Mouse (Mus musculus) thymus, postnatal 10 days (tissue): ENCODE measurements at regions not wholly inside any gene's neighbourhood (a gene's known extent, or its start where the extent isn't known, plus 50 kb on each side); places are given as distances from the start of the nearest gene placed in this dataset.

ENCODE experiments used
- DNase-seq, 2 experiments: peaks; one replicate each; pipeline ENCODE4 v3.0.0; 2021; ENCODE audit warnings: low spot score in 2 of 2

DNA sequence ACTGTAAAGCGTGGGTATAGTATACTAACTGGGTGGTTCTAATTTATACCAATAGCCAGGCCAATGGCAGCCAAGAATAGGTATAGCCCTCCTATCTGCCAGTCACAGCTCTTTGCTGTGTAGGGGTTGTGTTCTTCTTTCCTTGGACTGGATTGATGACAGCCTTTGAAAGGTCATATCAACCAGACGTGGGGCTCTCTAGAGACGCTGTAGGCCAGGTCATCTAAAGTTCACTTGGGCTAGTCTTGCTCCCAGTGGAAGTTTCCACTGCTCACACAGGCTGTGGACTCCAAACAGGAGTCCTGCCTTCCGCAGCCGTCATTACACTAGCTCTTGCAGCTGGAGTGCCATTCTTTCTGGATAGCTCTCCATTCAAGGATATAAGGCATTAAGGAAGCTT is 220.3 kb downstream of the Gja1 start:
- no peak for DNase-seq

DNA sequence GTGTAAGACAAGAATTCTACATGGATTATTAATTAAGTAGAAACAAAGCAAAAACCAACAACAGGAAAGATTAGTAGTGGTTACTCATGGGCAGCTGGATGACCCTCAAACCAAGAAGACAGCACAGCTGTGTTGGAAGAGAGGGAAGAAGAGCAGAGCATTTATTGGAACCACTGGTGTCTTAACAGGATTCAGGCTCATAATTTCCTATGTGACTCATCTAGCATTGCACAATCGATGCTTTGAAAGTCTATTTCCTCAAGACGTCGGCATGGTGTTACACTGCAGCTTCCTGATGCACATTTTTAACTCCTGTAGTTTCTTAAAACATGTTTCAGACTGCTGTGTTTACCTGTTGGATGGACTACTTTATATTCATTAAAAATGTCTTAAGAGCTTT is 221.1 kb downstream of the Gja1 start:
- DNase-seq = no peak

DNA sequence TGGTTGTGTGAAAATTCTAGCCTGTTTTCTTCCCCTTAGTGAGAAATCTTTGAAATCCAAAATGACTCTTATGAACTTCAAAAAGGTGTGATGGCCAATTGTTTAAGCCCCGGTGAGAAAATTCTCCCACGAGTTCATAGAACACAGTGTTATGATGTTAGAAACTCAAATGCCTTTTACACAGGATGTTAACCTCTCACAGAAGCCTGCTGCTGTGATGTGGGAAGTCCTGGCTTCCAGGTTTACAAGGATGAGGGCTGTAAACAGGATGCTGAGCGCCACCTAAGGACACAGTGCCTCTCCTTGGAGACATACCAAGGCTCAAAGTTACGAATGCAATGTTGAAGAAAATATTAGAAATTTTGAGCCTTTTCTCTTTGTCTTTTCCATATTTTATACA is 222.8 kb downstream of the Gja1 start:
- DNase-seq = no peak

DNA sequence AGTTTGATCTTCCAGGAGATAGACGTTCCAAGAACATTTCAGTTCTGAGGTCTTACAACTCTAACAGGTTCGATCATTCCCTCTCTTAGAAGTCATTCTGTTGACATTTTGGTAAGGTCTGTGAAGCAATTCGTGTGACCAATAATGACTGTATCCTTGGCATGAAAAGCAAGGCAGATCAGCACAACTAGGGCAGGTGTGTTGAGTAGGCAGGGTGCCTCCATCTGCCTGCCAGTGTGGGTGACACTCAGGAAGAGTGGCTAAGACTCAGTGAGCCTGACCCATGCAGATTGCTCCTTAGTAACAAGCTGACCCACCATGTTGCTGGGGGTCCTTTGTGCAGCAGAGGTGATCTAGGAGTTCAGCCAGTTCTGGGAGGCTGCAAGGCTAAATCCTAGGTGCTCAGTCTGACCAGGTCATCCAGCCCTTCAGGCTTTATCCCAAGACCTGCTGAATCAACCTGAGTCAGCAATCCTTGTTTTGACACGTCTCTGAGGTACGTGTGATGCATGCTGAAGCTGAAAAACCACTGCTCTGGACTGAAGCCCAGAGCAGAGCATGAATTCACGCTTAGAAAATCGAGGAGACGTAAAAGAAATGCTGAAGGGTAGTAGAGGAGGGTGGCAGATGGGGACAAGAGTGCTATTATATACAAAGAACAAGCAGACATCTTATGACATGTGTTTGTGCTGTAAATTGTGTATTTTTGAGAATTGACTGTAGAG is 234.6 kb downstream of the Gja1 start:
- no peak for DNase-seq

DNA sequence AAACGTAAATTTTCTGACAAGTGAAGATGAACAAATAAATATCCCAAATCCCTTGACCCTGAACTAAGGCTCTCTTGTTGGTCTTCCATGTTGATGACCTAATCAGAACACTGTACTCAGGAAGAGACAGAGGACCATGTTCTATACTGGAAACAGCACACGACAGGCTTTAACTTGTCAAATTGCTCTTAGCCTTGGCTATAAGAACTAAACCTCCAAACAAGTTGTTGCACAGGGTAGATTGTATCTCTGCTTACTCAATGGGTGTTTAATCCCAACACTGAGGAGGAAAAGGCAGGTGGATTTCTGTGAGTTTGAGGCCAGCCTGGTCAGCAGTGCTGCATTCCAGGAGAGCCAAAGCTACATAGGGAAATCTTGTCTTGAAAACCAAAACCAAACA is 265.5 kb downstream of the Gja1 start:
- no peak for DNase-seq

DNA sequence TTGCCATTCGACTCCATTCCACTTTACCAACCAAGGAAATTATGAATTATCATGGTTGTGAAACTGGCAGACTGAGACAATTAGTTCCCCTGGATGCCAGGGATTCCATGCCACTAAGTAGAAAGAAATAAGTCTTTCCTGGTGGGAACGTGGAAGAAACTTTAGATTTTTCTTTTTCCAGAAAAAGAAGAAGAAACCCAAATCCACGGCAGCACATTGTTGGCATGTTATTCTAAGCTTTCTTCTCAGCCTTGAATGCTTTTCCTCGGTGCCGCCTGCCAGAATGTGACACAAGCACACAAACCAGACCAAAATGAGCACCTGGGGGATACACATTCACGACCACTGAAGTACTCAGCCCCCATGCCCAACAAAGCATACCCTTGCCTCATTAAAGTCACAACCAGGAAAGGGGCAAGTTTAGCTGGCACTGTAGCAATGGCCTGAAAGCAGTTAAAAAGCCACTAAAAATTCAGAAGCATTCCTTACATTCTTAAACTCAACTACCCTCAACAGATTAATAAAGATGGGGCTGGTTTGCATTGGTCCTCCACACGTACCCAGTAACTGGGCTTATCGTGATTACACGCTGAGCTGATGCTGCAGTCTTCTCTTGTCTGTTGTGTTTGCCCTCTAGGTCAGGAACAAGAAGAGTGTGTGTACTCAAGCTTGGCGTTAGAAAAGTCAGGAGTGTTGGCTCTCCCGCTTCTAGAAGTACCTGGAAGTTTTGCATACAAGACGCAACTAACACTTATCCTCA is 266.4 kb downstream of the Gja1 start:
- no peak for DNase-seq

DNA sequence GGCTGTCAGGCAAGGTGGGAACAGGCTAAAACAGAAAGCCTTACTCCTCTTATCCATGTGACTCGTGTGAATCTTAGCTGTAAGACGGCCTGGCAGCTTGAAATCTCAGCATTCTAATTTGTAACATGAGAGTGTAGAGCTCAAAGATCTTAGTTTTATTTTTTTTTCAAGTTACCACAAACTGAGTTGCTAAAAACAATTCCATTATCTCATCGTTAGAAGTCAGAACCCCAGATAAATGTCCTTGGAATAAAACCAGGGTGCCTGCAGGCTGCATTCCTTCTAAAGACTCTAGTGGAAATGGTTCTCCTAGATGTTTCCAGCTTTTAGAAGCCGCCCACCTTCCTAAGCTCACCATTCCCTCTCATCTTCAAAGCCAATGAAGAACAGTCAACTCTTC is 283.4 kb downstream of the Gja1 start:
- DNase-seq = no peak

DNA sequence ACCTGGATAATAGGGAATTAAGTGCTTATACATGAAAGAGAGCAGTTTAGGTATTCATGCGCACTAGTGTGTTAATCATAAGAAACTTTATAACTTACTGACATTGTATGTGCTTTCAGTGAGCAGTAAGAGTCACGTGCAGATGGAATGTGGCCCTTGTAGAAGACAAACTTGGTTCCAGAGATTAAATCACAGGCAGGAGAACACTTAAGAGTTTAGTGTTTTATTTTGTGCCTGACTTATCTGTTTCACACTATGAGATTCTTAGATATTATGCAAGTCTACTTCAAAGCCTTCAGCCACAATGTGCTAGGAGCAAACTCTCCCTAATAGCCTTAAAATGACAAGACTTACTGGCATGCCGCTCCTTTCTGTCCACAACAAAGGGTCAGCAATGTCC is 296.8 kb downstream of the Gja1 start:
- no peak for DNase-seq

DNA sequence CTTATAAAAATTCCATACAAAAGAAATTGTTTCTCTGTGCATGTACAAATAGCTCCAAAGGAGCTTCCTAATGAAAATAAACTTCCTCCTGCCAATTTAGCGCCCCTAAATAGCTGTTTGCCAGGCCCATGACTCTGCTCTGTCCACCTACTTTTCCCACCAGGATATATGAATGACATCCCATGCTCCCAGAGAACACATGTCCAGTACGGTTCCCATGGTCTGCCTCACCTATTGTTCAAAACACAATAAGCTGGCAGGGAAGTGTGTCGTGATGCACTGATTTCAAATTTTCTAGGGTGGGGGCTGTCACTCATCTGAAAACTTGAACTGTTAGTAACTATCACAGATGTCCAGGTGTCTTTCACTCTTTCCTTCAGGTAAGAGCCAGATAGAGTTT is 305.8 kb downstream of the Gja1 start:
- DNase-seq = no peak

DNA sequence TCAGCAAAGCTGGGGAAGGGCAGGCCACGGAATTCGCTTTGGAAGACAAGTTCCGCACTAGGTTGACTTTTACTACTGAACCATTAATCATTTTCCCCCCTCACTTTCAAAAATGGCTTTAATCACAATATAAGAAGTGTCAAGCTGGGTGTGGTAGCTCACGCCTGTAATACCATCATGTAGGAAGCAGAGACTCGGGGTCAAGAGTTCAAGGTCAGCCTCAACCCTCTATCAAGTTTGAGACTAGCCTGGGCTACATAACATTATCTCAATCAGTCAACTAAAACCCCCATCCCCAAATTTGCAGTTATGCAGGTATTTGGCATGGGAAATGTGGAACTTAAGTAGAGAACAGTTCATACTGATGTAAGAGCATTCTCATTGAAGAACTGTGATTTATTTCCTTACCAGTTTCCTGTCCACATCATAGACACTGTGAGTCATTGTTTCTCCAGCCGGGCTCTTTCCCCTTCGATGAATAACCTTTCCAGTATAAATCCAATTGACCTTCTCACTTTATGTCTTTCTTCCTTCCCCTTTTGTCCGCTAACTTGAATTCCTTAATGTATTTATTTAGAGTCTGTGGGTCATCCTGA is 308.6 kb downstream of the Gja1 start:
- DNase-seq = no peak

DNA sequence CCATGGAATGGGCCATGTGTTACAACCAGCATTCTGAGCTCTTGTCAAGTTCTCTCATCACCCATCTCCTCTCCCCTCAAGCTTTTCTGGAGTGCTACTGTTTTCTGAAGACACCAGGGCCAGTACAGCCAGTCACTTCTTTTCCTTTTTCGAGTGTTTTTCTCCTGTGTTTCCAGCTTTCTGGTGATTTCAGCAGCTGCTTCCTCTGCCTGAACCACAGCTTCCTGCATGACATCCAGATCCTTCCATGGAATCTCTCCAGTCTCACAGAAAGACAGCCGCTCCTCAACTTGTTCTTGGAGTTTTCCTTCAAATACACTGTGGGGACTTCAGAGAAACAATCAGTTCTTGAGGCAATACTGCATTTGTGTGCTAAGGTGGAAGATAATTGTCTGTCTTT is 314.3 kb downstream of the Gja1 start:
- no peak for DNase-seq

DNA sequence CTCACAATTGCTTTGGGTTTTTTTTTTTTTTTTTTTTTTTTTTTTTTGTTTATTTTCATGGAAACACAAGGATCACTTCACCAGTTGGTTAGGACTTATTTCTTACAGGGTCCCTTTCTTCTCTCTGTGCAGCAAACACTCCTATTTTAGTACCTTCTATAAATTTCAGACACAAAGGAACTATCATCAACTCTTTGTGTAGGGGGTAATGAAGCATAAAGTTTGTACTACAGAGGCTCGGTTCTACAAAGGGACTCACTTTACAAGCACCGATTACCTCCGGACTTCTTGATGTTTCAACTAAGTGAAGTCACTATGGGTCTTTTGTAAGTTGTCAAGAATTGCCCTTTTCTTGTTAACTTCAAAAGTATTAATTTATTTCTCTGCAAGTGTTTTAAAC is 318.0 kb downstream of the Gja1 start:
- no peak for DNase-seq

DNA sequence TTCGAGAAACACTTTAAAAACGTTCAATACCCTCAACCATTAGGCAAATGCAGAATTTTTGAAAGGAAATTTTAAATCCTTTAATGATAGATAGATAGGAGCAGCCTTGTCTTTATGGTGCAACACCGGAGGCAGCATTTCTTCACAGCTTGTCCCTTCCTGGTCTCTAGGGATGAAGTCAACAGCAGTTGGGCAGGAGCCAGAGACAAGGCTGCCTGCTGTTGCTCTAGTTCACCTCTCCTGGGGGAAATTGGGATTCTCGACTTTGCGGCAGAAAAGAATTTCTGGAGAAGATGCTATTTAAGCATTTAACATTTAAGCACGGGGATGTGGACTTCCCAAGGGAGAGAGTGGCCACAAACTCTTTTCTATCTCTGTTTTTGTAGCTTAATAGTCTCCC is 323.0 kb downstream of the Gja1 start:
- no peak for DNase-seq

DNA sequence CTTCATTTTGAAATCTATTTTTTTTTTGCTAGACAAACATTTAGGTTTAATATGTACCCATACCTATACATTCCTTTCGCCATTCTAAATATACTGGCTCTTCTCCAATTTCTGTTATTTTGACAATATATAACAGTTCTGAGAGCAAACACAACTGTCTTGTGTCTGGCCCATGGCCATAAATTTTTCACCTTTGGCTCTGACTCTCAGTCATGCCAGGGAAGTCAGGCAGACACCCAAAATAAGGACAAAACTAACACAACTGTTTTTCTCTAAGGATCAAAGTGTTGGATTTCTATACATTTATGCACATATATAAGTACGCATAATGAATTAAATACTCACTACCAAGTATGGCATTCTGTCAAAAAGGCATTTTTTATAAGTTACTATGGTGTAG is 331.3 kb downstream of the Gja1 start:
- DNase-seq = no peak

DNA sequence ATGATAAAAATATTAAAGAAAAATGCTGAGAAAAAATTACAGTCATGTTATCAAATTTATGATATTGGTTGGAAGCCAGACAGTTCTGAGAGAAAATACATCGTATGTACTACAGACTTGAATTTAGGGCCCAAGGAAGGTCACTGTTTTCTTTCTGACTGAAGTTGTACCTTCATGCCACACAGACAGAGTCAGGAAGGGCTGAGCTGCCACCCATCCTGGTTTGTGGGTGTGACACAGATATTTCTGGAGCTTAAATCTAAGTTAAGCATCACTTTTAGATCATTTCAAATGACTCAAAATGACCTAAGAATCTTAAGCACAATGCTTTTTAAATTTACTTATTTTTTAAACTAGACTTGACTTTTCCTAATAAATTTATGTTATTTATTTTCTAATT is 331.8 kb downstream of the Gja1 start:
- DNase-seq = no peak

DNA sequence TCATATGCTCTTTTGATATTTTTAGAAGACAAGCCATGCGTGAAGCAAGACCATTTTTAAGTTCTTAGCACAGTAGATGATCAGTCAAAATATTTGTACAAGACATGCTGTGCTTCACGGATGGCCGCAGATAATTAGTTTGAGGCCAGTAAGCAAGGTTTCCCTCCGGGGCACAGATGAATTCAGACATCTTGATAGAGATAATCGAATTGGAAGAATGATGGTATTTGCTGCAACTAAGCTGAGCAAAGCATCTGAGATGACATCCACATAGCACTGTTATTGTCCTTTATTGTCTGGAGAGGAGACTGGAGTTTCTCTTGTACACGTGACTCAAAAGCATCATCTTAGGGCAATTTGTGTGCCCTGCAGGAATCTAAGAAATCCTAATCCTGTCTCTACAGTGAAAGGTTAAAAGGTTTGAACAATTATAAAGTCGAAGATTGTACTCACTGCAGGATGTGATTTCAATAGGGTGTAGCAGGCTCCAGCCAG is 335.5 kb downstream of the Gja1 start:
- DNase-seq = no peak

DNA sequence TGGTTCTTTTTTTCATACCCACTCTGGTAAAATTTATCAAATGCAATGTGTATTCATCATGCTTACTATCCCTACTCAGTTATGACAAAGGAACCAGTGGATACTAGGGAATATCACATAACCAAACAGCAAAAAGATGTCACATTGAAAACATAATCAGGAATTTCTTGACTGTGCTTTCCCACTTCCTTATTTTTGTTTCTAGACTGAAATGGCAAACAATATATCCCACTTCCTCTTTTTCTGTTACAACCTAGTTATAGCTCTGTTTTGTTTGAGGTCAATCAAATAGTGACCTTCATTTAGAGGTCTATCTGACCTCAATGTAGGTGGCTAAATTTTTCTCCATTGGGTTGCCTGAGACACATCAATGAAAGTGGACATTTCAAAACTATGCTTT is 359.9 kb downstream of the Gja1 start:
- no peak for DNase-seq

DNA sequence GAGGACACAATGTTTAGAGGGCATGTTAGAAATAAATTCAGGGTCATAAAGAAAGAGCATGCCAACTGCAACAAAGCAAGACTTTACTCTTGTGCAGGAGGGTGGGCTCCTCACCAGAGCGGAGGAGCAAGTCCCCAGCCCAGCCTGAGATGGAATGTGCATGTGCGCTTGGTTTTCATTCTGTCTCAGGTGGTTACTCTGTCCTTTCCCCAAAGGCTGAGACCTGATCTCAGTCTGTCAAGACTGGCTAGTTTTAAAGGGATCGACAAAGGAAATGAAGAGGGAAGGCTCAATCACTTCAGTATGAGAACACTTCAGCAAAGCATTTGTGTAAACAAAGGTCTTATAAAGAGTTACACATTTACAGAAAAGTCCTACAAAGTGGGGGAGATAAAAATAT is 362.5 kb downstream of the Gja1 start:
- DNase-seq = no peak

DNA sequence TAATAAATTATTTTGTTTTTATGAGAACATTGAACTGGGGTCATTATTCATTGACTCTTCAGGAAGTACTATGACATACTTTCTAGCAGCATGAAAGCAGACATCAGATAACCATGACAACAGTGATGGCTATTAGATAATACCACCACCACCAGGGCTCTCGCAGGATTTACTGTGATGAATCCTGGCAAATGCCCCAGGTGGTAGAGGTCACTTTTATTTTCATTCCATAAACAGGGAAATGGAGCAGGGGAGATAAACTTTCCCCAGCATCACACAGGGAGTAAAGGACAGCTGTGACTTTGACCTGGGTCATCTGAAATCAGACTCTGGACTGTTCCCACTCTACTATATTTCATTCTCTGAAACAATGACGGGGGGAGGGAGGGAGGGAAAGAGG is 375.0 kb downstream of the Gja1 start:
- DNase-seq = no peak

DNA sequence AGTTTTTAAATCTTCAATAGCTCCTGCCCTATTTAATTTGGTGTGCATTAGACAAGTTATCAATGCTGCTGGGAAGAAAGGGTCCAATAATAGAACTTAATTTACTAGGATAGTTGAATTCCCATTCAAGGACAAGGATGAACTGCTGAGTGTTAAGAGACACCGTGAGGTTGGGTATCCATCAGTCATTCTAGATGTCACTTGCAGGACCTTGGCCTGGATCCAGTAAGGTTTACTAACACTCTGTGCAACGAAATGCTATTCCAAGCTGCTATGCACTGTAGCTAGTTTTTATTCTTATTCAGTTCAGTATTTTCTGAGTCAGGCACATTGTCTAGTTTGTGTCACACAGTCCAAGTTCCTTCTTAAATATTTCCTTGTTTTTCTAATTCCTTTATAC is 376.4 kb downstream of the Gja1 start:
- DNase-seq = no peak

DNA sequence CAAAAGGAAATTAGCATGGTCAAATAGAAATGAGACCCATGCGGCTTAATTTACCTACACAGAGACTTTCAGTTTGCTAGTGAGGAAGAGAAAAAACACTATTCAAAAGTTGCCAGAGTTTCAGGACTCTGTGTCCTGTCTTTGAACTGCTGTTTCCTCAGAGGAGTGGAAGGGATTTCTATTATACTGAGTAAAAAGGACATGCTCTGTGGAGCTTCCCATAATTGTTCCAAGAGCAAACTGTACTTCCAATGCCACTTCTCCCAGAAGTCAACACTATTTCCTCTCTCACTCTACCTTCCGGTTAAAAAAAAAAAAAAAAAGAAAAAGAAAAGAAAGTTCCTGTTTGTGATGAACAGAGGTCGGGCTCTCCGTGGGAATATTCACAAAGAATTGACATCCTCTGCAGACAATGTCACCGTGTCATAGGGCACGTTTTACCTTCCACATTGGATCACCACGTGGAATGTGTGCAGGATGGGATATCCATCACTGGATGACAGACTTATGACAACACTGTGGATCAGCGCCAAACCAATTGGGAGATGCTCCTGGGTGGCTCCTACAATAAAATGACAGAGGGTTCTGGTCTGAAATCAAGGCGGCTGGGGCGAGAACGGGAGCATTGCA is 377.5 kb downstream of the Gja1 start:
- DNase-seq = no peak

DNA sequence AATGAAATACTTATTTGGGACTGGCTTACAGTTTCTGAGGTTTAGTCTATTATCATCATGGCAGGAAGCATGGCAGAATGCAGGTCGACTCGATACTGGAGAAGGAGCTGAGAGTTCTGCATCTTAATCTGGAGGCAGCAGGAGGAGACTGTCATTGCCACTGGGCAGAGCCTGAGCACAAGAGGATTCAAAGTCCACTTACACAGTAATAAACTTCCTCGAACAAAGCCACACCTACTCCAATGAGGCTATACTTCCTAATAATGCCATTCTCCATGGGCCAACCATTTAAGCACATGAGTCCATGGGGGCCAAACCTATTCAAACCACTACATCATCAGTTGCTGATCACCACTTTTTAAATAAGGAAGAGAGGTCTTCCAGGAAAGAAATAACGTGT is 393.5 kb downstream of the Gja1 start:
- DNase-seq = no peak

DNA sequence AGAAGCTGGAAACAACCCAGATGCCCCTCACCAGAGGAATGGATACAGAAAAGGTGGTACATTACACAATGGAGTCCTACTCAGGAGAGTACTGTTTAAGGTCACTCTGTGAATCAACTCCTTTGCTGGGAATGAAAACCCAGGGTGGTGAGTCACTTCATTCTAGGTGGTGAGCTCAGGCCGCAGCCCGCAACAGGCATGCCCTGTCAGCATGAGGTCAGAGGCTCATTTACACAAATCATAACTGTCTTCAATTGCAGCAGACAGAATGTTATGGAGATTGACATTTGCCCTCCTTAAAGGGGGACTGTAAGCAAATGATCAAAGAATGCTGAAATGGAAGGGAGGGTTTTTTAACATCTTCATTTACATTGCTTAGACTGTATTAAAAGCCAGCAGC is 405.1 kb downstream of the Gja1 start:
- DNase-seq = no peak
